Mouse (Mus musculus) brown adipose tissue, adult 24 weeks (tissue): ENCODE measurements around the gene Fam213b. TPM values are rescaled to one million over a fixed set of nuclear protein-coding genes. Genes with fewer than 3 reads are reported as not detected.

Experiments
- H3K27ac ChIP-seq: fragments of 200-500 bp; replicated peaks from 2 replicates; pipeline ENCODE4 v1.5.1; 2012; ENCODE audit warnings: low read depth, mild to moderate bottlenecking, low read length
- H3K4me1 ChIP-seq: fragments of 200-500 bp; 2 replicates; pipeline ENCODE4 v1.6.1; 2012; ENCODE audit warnings: low read length, mixed read lengths; ENCODE audit not compliant: control insufficient read depth, insufficient read depth, insufficient read length
- H3K4me3 ChIP-seq: fragments of 200-500 bp; 2 replicates; pipeline ENCODE4 v1.5.1; 2012; ENCODE audit warnings: low read depth, mild to moderate bottlenecking, low read length, moderate library complexity; ENCODE audit not compliant: insufficient read depth
- polyA plus RNA-seq: library from polyadenylated mRNA; stranded (reverse); fragments of >200 nt; gene quantifications from 2 replicates; pipeline ENCODE4 v1.2.4, GENCODE M21; 2012; ENCODE audit not compliant: missing spikeins, insufficient read depth, insufficient read length

Fam213b gene
- polyA plus RNA-seq = 22.6 and 33.5 TPM in 2 replicates

DNA sequence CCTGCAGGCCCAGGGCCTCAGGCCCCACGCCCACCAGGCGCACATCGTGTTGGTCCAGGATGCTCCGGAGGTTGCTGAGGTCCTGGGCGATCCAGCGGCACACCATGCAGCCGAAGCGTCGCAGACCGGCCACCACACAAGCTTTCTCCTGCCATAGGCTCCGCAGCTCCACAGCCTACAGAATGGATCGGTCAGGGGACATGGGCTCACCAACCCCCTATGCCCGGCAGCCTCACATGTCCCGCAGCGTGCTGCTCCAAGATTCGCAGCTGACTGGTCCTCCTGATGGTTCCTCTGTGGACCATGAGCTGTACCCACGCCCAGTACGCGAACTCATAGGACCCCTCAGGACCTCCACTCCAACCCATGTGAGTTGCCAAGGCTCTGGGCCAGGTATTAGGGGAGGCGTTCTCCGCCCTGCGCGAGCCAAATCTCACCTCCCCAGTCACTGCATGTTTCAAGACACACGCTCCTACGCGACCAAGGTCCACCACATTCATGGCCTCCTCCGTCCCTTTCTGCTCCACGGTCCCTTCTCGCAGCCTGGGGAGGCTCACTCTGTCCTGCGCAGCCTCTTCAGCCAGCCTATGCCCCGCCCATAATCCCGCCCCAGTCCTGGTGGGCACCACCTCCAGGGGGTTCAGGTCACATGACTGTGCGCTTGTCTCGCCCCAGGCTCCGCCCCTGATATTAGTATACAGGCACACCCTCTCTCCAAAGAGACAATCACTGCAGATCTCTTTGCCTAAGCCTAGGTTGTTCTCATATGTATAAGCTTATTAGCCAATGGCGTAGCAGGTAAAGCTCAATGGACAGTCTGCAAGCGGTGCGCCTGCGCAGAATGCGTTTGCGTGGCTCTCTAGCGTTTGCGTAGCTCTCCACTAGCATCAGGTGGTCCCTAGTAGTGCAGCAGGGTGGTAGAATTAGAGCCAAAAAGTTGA is at the start of gene Fam213b:
Fam213b (minus strand) TSS at position 630 of the 941 bp plus-strand sequence.
- Histone ChIP-seq H3K4me3 (peak within 1 kb of the TSS; percentile 58), H3K4me1 (peaks cover 5% of the 10 kb centered on the region; the same call in 1 of the 2 replicates), H3K27ac (no peak within 1 kb of the TSS)

GRCm38 (mm10) chr4:154948066-154948939 is 49.4 kb upstream of the Fam213b start:
- no peaks in the 10 kb centered on the region for H3K4me1 ChIP-seq
- no peak overlapping the region for H3K27ac ChIP-seq
- no peak overlapping the region for H3K4me3 ChIP-seq

DNA sequence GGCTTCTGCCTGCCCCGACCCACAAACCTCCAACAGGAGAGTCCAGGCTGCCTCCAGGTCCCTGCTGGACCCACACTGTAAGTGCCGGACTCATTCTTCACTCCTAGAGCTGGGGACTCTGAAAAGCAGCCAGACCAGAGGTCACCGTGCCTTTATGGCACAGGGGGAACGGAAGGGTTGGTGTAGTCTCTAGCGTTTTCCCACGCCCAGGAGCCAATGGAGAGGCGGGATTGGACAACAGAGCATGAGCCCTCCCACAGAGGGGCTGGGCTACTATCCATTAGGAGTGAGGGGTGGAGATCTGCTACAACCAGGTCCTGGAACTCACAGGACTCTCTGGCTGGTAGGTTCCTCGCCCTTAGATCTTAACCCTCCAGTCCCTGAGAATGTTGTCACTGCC is 47.4 kb upstream of the Fam213b start:
- 0 out of 2 replicates have a peak overlapping the region, but pooled peaks have one; percentile 14 for H3K27ac ChIP-seq
- no peaks in the 10 kb centered on the region for H3K4me1 ChIP-seq
- peak overlapping the region; percentile 35 for H3K4me3 ChIP-seq

GRCm38 (mm10) chr4:154944121-154944590 is 45.2 kb upstream of the Fam213b start:
- no peak overlapping the region for H3K4me3 ChIP-seq
- H3K27ac ChIP-seq = no peak overlapping the region
- no peaks in the 10 kb centered on the region for H3K4me1 ChIP-seq

- H3K27ac ChIP-seq = no peak overlapping the region
- H3K4me3 ChIP-seq = no peak overlapping the region
Observed at GRCm38 (mm10) chr4:154943323-154944039, 44.5 kb upstream of the Fam213b start.

DNA sequence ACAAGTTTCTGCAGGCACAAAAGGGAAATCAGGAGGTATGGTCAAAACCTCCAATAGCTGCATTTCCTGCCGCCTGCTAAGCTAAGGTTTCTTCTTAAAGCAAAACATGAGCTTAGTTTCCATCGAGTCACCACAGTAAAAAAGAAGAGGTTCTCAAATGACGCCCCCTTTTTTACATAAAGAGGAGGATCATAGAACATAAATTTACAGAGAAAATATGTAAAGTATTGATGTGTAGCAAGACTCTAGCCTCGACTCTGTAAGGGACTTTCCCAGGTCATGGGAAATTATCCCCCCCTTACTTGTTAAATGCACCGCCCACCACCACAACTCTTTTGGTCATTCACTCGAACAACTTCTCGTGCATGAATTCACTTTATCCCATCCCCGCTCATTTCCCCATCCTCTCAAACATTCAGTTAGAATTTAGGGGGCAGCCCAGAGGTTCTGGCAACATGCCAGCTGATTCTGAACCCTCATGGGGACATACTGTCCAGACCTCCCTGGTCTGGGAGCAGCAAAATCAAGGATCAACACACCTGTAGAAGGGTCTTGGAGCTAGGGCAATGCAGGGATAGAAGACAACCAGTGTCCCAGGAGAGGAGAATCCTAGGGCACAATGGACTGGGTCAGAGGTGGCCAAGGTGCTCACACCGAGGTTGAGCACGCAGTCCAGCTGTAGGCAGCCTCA is 43.8 kb upstream of the Fam213b start:
- Histone ChIP-seq H3K27ac (no peak overlapping the region), H3K4me3 (no peak overlapping the region), H3K4me1 (no peaks in the 10 kb centered on the region)

More at GRCm38 (mm10) chr4:154943323-154944039, 44.5 kb upstream of the Fam213b start:
- H3K4me1 ChIP-seq = no peaks in the 10 kb centered on the region

GRCm38 (mm10) chr4:154941831-154942230 is 42.9 kb upstream of the Fam213b start:
- no peaks in the 10 kb centered on the region for H3K4me1 ChIP-seq

DNA sequence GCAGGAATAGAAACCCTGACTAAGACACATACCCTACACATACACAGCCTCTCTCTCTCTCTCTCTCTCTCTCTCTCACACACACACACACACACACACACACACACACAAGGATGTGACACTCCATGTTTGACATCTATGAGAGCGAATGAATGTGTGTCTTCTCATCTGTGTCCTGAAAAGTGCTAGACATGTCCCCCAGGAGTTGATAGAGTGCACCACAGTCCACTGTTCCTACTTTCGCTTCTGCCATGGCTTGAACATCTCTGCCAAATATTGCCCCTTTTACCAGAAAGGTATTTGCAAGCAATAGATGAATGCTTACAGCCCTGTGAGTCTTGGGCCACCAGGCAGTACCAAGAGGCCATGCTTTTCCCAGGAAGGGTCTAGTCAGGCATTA is 41.2 kb upstream of the Fam213b start:
- no peak overlapping the region for H3K27ac ChIP-seq
- no peak overlapping the region for H3K4me3 ChIP-seq
- peaks cover 3% of the 10 kb centered on the region; the same call in 1 of the 2 replicates for H3K4me1 ChIP-seq

More at GRCm38 (mm10) chr4:154941831-154942230, 42.9 kb upstream of the Fam213b start:
- H3K27ac ChIP-seq = no peak overlapping the region
- no peak overlapping the region for H3K4me3 ChIP-seq

- Histone ChIP-seq H3K4me1 (peaks cover 14% of the 10 kb centered on the region), H3K27ac (no peak overlapping the region), H3K4me3 (no peak overlapping the region)
Observed at GRCm38 (mm10) chr4:154937746-154938145, 38.8 kb upstream of the Fam213b start.

DNA sequence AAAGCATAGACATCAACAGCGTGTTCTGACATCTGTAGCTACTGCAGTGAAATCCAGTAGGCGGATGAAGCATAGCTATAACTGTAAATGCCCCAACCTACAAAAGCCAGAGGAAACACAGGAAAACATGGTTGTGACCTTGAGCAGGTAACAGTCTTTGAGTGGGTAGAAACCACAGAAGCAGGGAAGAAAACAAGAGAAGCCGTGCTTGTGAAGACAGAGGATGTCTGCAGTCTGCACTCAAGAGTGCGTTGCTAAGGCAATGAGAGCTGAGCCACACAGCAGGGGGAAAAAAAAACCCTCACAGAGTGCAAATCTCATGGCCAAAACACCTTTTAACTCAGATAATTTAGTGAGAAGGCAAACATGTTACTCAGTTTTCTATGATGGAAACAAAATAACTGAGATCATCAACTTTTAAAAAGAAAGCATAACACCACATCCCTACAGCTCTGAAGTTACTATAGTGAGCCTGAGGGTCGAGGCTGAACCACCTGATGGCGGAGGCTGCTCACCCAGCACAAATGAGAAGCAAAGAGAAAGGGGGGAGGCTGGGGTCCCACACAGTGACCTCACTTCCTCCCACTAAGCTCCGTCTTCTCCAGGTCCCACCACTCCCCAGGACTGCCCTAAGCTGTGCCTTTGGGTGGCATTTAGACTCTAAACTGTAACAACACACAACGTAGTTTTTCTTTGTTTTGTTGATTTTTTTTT is 37.8 kb upstream of the Fam213b start:
- Histone ChIP-seq H3K4me1 (peaks cover 14% of the 10 kb centered on the region), H3K27ac (no peak overlapping the region), H3K4me3 (no peak overlapping the region)

GRCm38 (mm10) chr4:154935788-154936187 is 36.9 kb upstream of the Fam213b start:
- H3K4me3 ChIP-seq = no peak overlapping the region
- peaks cover 14% of the 10 kb centered on the region for H3K4me1 ChIP-seq
- H3K27ac ChIP-seq = peak overlapping the region; percentile 50; the same call in 1 of the 2 replicates

DNA sequence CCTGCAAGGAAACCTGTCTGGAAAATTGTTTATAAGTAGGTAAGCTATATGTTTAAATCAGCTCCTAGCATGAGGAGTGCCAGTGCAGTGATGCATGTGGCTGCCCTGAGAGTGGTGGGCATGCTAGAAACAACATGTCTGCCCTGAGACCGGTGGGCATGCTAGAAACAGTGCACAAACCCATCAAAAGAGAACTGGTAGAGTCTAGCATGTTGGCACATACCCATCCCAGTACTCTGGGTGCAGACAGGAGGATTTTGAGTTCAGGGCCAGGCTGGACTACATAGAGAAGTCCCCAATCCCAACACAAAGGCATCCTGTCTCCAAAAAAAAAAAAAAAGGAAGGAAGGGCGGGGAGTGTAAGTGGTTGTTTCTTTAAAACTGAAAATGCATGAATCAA is 35.9 kb upstream of the Fam213b start:
- H3K4me3 ChIP-seq = no peak overlapping the region
- 0 out of 2 replicates have a peak overlapping the region, but pooled peaks have one; percentile 34 for H3K27ac ChIP-seq
- peaks cover 14% of the 10 kb centered on the region for H3K4me1 ChIP-seq

DNA sequence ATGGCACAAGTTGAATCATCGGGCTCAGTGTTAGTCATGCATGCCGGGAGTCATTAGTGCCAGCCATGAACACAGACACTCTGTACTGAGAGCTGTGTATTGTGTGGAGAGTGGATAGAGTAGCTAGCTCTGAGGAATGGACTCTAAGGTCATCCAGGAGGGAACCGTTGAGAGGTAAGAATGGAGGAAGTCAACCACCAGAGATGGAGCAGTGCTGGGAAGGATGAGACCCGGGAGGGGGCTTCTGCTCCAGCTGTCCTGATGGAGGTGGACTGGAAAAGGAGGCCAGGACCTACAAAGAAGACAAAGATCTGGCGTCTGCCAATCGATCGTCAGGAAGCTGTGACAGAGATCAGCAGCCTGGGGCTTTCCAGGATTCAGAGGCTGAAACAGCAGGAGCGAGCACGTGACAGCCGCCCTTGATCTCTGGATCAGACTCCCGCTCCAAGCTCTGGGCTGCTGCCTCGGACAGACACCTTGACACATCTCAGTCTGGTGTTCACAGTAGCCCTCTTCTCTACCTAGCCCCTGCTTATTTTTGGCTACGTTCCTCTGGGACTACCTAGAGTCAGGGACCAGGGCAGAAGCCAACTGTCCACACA is 34.5 kb upstream of the Fam213b start:
- Histone ChIP-seq H3K4me3 (no peak overlapping the region), H3K4me1 (peaks cover 24% of the 10 kb centered on the region), H3K27ac (no peak overlapping the region)
